ENCODE assay signal across 15 mouse cellular contexts in the genomic region with DNA sequence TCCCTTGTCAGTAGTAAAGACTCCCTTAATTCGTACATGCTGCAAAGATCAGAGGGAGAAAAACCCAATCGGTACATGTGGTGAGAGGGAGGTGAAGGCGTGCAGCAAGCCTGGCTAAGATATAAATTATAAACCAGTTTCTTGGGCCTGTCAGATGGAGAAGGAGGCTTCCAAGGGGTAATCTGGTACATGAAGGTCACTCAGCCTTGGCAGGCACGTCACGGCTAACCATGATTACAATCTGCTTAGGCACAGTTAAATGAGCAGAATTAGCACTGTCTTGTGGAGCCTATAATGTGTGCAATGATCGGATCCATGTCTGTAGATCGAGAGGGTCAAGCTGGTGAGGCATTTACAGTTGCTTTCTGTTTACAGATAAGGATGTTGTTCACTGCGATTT. TPM values are rescaled to one million over a fixed set of nuclear protein-coding genes. Genes with fewer than 3 reads are reported as not detected.
A peak's percentile ranks its signal among the peaks of the same experiment; 100 is the strongest.
DNase-seq lines count a peak whose midpoint lies in the region; ATAC-seq and TF ChIP-seq lines count a peak whose summit lies in the region.
"Had no signal": no experiment of that assay in that cellular context is flagged by ENCODE, and none has a peak within 500 bp of the region (broad histone marks: within the 10 kb centered on the region; RNA-seq: fewer than 3 reads in every experiment).

No protein-coding gene starts in this region.

- peak overlapping the region; percentile 31; the same call in 1 of the 2 replicates for H3K27ac ChIP-seq in heart, adult 2 months
- H3K27ac ChIP-seq in intestine, embryonic 16.5 days (ENCODE audit: low read length) = no peak overlapping the region
- H3K27ac ChIP-seq: forebrain, embryonic 12.5 days; heart, embryonic 10.5 days; macrophage; midbrain, embryonic 13.5 days had no signal

- WGBS in heart, adult 2 months = 72% methylated on average over 8 of the region's 8 CpGs
- 80% methylated on average over 8 of the region's 8 CpGs for WGBS in intestine, embryonic 16.5 days

- H3K79me2 ChIP-seq in heart, adult 2 months (replicated peaks; ENCODE audit: control insufficient read depth, insufficient read depth, low read length) = no peaks in the 10 kb centered on the region

- TF ChIP-seq CTCF in heart, adult 2 months (IDR thresholded peaks at IDR 0.05) = no peak

- H3K36me3 ChIP-seq in heart, adult 2 months (ENCODE audit: control insufficient read depth, insufficient read depth, low read length) = peaks cover 14% of the 10 kb centered on the region
- H3K36me3 ChIP-seq in intestine, embryonic 16.5 days (ENCODE audit: control insufficient read depth, insufficient read depth, low read length) = peaks cover 5% of the 10 kb centered on the region

- H3K9ac ChIP-seq in heart, adult 2 months (ENCODE audit: low read depth, low read length) = no peak overlapping the region
- no peak overlapping the region for H3K9ac ChIP-seq in intestine, embryonic 16.5 days (ENCODE audit: low read depth, low read length)
- H3K9ac ChIP-seq: forebrain, embryonic 12.5 days; midbrain, embryonic 13.5 days had no signal

- H3K4me2 ChIP-seq in intestine, embryonic 16.5 days (ENCODE audit: low read depth, low read length) = no peak overlapping the region
- H3K4me2 ChIP-seq: forebrain, embryonic 12.5 days; midbrain, embryonic 13.5 days had no signal

- intact Hi-C loops in heart, adult 2 months (cut with DNase I) = no loop called here

- TF ChIP-seq EP300 in heart, adult 2 months (IDR thresholded peaks at IDR 0.05; ENCODE audit: insufficient read depth, low read depth, low read length) = no peak

- peak; percentile 34 for DNase-seq in adrenal gland, adult 2 months
- DNase-seq in adrenal gland, adult 18-20 months (ENCODE audit: low spot score in 2 of 2) = no peak
- DNase-seq in heart, adult 2 months = no peak
- no peak for DNase-seq in heart, adult 8-10 months (ENCODE audit: low spot score)
- peak; percentile 31 for DNase-seq in ovary, adult 18-20 months (ENCODE audit: low spot score)
- no peak for DNase-seq in ovary, postnatal 14 days (ENCODE audit: low spot score)
- DNase-seq in left cerebral cortex, adult 18-20 months (ENCODE audit: low spot score in 2 of 2) = no peak
- DNase-seq: lung, adult 2 months had no signal

- ATAC-seq in intestine, embryonic 16.5 days = no peak
- ATAC-seq: inflammation-experienced regulatory T-cells, adult 6 months; midbrain, embryonic 13.5 days had no signal

- H3K9me3 ChIP-seq in intestine, embryonic 16.5 days (ENCODE audit: control insufficient read depth, low read length) = no peaks in the 10 kb centered on the region
- H3K9me3 ChIP-seq: forebrain, embryonic 12.5 days; heart, embryonic 10.5 days; midbrain, embryonic 13.5 days had no signal

- H3K4me3 ChIP-seq in heart, adult 2 months = no peak overlapping the region
- H3K4me3 ChIP-seq in intestine, embryonic 16.5 days (ENCODE audit: low read length) = no peak overlapping the region
- H3K4me3 ChIP-seq: forebrain, embryonic 12.5 days; heart, embryonic 10.5 days; midbrain, embryonic 13.5 days had no signal

- TF ChIP-seq POLR2A in heart, adult 2 months (IDR thresholded peaks at IDR 0.05; ENCODE audit: insufficient read depth, low read depth, low read length) = no peak

- no peaks in the 10 kb centered on the region for H3K27me3 ChIP-seq in heart, adult 2 months (ENCODE audit: control insufficient read depth, insufficient read depth, low read length)
- no peaks in the 10 kb centered on the region for H3K27me3 ChIP-seq in intestine, embryonic 16.5 days (replicated peaks; ENCODE audit: control insufficient read depth, insufficient read depth, low read length)
- H3K27me3 ChIP-seq: CH12.LX; forebrain, embryonic 12.5 days; midbrain, embryonic 13.5 days had no signal

- H3K4me1 ChIP-seq in heart, adult 2 months (ENCODE audit: control insufficient read depth, insufficient read depth, low read length) = peaks cover 2% of the 10 kb centered on the region; the same call in 1 of the 2 replicates
- H3K4me1 ChIP-seq in intestine, embryonic 16.5 days (ENCODE audit: control insufficient read depth, insufficient read depth, low read length) = peaks cover 7% of the 10 kb centered on the region
- H3K4me1 ChIP-seq: forebrain, embryonic 12.5 days; midbrain, embryonic 13.5 days had no signal

RNA-seq across cellular contexts. Expression of a gene that starts 26.9 kb away (rescaled TPM):
- total RNA-seq in adrenal gland, adult 2 months (2021) = 100 to 1,000 TPM; 110 to 147 TPM
- polyA plus RNA-seq in adrenal gland, adult 2 months (2012; rRNA removed) = 51.7 and 122 TPM in 2 replicates
- total RNA-seq in adrenal gland, adult 18-20 months (2021) = 100 to 1,000 TPM in 1 of 2 experiments, 10 to 100 TPM in 1; 89.7 to 274 TPM
- 10 to 100 TPM; 25.9 to 35.7 TPM for total RNA-seq in heart, adult 2 months (2021)
- 30.9 and 53.1 TPM in 2 replicates for polyA plus RNA-seq in heart, adult 2 months (2012; rRNA removed)
- total RNA-seq in heart, adult 8-10 months (2022) = 10 to 100 TPM; 23.7 to 34.1 (median 28.2) TPM
- 100 to 1,000 TPM; 217 TPM for total RNA-seq in left cerebral cortex, adult 18-20 months (2021)
- 47.7 and 49.4 TPM in 2 replicates for polyA plus RNA-seq in intestine, embryonic 16.5 days (2015; fragmentation: Nextera tagmentation; extraction: Ambion mirVana)

Comparison
In these comparisons a context has a peak if more than half of its experiments do, and no peak if none do; other contexts are left out.
1. DNase-seq: peak in adrenal gland, adult 2 months (single experiment) and ovary, adult 18-20 months (single experiment); none in adrenal gland, adult 18-20 months (0 of 2), heart, adult 2 months (0 of 2), heart, adult 8-10 months (single experiment), ovary, postnatal 14 days (single experiment) and left cerebral cortex, adult 18-20 months (0 of 2).